Mouse (Mus musculus): ENCODE data around the gene Hhex.

The Hhex gene

DNA sequence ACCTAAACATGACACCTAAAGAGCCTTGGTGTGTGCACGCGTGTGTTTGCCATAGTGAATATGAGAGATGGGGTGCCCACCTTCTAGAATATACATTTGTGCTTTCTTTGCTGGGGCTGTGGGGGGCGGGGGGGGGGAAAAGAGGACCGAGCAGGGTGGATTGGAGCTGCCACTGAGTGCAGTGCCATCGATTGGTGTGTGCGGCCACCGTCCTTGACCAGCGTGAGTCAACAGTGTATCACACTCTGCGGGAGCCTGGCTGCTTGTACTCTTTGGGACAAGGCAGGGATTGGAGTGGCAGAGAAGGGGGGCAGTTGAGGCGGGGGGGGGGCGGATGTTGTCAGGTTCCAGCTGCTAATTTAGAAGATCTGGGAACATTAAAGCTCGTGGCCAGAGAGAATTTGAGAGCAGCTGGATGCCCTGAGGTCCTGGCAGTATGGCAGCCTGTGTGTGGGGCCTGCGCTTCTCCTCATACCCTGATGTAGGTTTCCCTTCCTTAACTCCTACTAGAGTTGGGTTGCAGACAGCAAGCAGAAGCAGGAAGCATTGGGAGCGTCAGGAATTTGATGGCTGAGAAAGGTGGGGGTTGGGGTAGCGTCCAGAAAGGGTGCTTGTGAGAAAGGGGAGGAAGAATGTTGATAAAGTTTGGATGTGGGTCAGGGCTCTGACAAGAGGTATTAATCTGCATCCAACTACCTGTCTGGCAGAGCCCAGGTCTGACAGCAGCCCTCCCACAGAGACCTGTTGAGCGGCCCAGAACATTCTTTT lies 6.3 kb downstream of the Hhex start:
- H3K27me3 ChIP-seq (ENCODE audit: insufficient read depth, low read length) = peaks cover 15% of the 10 kb centered on the region
- no peak for TF ChIP-seq POU5F1 (IDR thresholded peaks at IDR 0.05; ENCODE audit: borderline replicate concordance, low read length)
- no peak for TF ChIP-seq NANOG (IDR thresholded peaks at IDR 0.05; ENCODE audit: borderline replicate concordance, low read length)
- TF ChIP-seq CTCF (conservative IDR thresholded peaks at IDR 0.05; ENCODE audit: low read length) = no peak
- no peak overlapping the region for H3K4me3 ChIP-seq (replicated peaks; ENCODE audit: low read length)
- H3K36me3 ChIP-seq (ENCODE audit: insufficient read depth, low read length) = peaks cover 21% of the 10 kb centered on the region
- H3K9me3 ChIP-seq (ENCODE audit: low read length) = no peaks in the 10 kb centered on the region
- peaks cover 23% of the 10 kb centered on the region for H3K4me1 ChIP-seq (replicated peaks; ENCODE audit: low read depth, low read length)

DNA sequence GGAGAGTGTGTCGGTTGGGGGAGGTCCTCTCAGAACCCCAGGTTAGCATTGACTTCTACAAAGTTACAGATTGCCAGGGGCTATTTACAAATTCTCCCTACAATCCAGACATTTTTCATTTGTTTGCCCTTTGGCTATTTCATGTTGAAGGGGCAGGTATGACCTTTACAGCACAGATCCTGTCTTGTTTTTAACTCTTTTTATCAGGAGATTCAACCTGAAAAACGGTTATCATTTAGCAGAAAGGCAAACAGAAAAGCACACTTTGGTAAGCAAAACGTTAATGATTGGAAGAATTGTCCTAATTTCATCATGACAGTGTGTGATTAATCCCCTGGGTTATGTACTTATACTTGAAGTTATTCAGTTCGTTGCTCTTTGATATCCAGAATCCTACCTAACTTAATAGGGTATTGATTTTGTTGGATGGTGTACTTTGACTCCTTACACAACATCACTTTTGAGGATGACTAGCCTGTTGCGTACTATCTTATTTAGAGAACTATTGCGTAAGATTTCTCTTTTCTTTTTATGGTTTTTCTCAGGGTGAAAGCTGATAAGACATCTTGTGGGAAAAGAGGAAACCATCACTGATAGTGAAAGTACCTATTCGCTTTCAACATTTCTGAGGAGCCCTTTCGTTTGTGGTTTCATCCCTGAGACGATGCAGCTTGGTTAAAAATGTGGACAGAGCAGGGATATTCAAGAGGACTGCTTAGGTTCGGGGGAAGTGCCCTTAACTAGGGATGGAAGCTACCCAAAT lies 8.1 kb downstream of the Hhex start:
- TF ChIP-seq NANOG (IDR thresholded peaks at IDR 0.05; ENCODE audit: borderline replicate concordance, low read length) (no peak), CTCF (conservative IDR thresholded peaks at IDR 0.05; ENCODE audit: low read length) (no peak), POU5F1 (IDR thresholded peaks at IDR 0.05; ENCODE audit: borderline replicate concordance, low read length) (no peak)
- Histone ChIP-seq H3K36me3 (ENCODE audit: insufficient read depth, low read length) (peaks cover 18% of the 10 kb centered on the region), H3K9me3 (ENCODE audit: low read length) (peaks cover 8% of the 10 kb centered on the region)

DNA sequence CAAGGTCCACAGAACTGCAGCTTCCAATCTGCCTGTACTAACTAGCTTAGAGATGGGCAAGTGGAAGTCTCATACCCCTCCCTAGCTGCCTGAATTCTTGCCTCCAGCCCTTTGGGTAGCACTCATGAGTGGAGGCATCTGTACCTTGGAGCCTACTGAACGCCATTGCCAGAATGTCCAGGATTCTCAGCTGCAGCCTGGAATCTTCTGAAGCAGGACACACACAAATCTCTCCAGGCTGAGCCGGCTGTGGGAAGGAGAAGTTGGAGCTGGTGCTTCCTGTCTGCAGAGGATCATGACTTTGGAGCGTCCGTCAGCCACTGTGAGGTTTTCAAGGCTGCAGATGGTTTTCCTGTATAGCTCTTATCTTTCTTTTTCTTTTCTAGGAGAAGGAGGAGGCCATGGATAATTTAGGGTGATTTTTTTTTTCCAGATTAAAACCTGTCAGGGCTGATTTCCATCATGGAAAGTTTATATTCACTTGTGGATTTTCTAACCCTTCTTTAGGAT lies 9.1 kb downstream of the Hhex start:
- Histone ChIP-seq H3K36me3 (ENCODE audit: insufficient read depth, low read length) (peaks cover 11% of the 10 kb centered on the region), H3K4me3 (replicated peaks; ENCODE audit: low read length) (no peak overlapping the region), H3K27me3 (ENCODE audit: insufficient read depth, low read length) (no peaks in the 10 kb centered on the region), H3K4me1 (replicated peaks; ENCODE audit: low read depth, low read length) (no peaks in the 10 kb centered on the region), H3K9me3 (ENCODE audit: low read length) (peaks cover 18% of the 10 kb centered on the region)
- TF ChIP-seq POU5F1 (IDR thresholded peaks at IDR 0.05; ENCODE audit: borderline replicate concordance, low read length) = no peak
- no peak for TF ChIP-seq NANOG (IDR thresholded peaks at IDR 0.05; ENCODE audit: borderline replicate concordance, low read length)
- no peak for TF ChIP-seq CTCF (conservative IDR thresholded peaks at IDR 0.05; ENCODE audit: low read length)

More for the DNA sequence above, 8.1 kb downstream of the Hhex start:
- Histone ChIP-seq H3K4me3 (replicated peaks; ENCODE audit: low read length) (no peak overlapping the region), H3K27me3 (ENCODE audit: insufficient read depth, low read length) (no peaks in the 10 kb centered on the region), H3K4me1 (replicated peaks; ENCODE audit: low read depth, low read length) (peaks cover 5% of the 10 kb centered on the region; the same call in 1 of the 2 replicates)

DNA sequence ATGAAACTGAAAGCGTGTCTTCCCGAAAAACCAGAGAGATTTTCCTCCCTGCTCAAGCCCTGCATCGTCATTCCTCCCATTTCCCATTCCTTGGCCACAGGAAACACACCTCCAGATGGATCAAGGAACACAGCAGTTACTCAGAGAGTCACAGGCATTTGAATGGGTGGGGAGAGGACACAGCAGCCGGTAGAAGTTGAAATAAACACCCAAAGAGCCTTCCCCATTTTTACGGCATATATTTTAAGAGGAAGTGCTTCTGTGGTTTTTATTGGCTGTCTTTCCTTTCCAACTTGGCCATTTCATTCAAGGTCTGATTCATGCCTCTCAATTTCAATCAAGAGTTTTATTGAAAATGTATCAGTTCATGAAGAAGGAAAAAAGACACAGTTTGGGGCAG lies 13.6 kb downstream of the Hhex start:
- TF ChIP-seq NANOG (IDR thresholded peaks at IDR 0.05; ENCODE audit: borderline replicate concordance, low read length) (no peak), CTCF (conservative IDR thresholded peaks at IDR 0.05; ENCODE audit: low read length) (no peak), POU5F1 (IDR thresholded peaks at IDR 0.05; ENCODE audit: borderline replicate concordance, low read length) (no peak)
- no peaks in the 10 kb centered on the region for H3K27me3 ChIP-seq (ENCODE audit: insufficient read depth, low read length)
- no peaks in the 10 kb centered on the region for H3K4me1 ChIP-seq (replicated peaks; ENCODE audit: low read depth, low read length)
- H3K4me3 ChIP-seq (replicated peaks; ENCODE audit: low read length) = no peak overlapping the region
- no peaks in the 10 kb centered on the region for H3K36me3 ChIP-seq (ENCODE audit: insufficient read depth, low read length)
- peaks cover 38% of the 10 kb centered on the region for H3K9me3 ChIP-seq (ENCODE audit: low read length)

DNA sequence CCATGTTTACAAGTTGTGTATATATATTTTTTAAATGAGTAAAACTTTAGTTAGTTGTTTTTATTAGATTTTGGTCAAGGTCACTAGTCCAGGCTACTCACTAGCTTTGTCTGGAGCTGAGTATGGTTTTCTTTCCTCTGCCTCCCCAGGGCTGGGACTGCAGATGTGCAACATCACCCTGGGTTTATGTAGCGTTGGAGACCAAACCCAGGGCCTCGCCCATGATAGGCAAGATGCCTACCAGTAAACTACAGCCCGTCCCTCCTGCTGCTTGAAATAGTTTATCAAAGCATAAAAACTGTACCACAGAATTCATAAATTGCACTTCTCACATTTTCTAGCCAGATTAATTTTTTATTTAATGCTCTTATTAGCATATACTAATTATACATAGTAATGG lies 14.6 kb downstream of the Hhex start:
- Histone ChIP-seq H3K4me1 (replicated peaks; ENCODE audit: low read depth, low read length) (no peaks in the 10 kb centered on the region), H3K4me3 (replicated peaks; ENCODE audit: low read length) (no peak overlapping the region), H3K36me3 (ENCODE audit: insufficient read depth, low read length) (no peaks in the 10 kb centered on the region), H3K9me3 (ENCODE audit: low read length) (peaks cover 38% of the 10 kb centered on the region), H3K27me3 (ENCODE audit: insufficient read depth, low read length) (no peaks in the 10 kb centered on the region)
- TF ChIP-seq POU5F1 (IDR thresholded peaks at IDR 0.05; ENCODE audit: borderline replicate concordance, low read length) (no peak), CTCF (conservative IDR thresholded peaks at IDR 0.05; ENCODE audit: low read length) (no peak), NANOG (IDR thresholded peaks at IDR 0.05; ENCODE audit: borderline replicate concordance, low read length) (no peak)

DNA sequence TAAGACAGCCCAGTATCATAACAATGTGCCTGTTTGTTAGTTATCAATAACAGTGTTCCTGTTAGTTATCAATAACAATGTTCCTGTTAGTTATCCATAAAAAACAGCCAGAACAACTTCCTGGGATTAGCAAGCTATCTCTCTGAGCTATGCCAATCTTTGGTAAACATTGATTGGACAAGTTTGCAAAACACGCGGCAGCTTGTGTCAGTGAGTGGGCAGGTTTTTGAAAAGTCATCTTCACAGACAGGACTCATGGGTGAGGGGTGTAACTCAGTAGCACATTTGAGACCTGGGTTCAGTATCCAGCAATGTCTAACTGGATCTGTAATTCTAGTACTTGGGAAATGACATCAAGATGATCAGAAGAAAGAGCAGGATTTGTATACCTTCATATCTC lies 20.9 kb downstream of the Hhex start:
- Histone ChIP-seq H3K9me3 (ENCODE audit: low read length) (peaks cover 11% of the 10 kb centered on the region), H3K4me3 (replicated peaks; ENCODE audit: low read length) (no peak overlapping the region), H3K36me3 (ENCODE audit: insufficient read depth, low read length) (no peaks in the 10 kb centered on the region), H3K27me3 (ENCODE audit: insufficient read depth, low read length) (no peaks in the 10 kb centered on the region), H3K4me1 (replicated peaks; ENCODE audit: low read depth, low read length) (no peaks in the 10 kb centered on the region)
- TF ChIP-seq CTCF (conservative IDR thresholded peaks at IDR 0.05; ENCODE audit: low read length) = no peak
- no peak for TF ChIP-seq POU5F1 (IDR thresholded peaks at IDR 0.05; ENCODE audit: borderline replicate concordance, low read length)
- no peak for TF ChIP-seq NANOG (IDR thresholded peaks at IDR 0.05; ENCODE audit: borderline replicate concordance, low read length)

DNA sequence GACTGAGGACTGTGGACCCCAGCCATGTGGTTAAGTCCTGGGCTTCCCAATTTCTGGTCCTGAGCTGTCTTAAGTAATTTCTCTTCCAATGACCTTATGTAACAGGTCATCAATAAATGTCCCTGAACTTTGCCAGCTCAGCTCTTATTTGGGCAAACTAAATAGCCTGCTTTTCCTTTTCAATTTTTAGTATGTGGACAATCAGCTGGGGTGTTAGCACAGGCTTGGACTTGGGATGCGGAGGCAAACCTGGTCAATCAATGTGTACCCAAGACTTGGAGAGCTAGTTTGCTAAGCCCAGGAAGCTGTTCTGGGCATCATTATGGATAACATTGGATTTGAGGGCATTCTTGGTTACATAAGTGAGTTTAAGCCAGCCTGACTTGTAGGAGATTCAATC lies 21.4 kb downstream of the Hhex start:
- no peaks in the 10 kb centered on the region for H3K27me3 ChIP-seq (ENCODE audit: insufficient read depth, low read length)
- H3K4me3 ChIP-seq (replicated peaks; ENCODE audit: low read length) = no peak overlapping the region
- H3K4me1 ChIP-seq (replicated peaks; ENCODE audit: low read depth, low read length) = no peaks in the 10 kb centered on the region
- TF ChIP-seq POU5F1 (IDR thresholded peaks at IDR 0.05; ENCODE audit: borderline replicate concordance, low read length) (no peak), CTCF (conservative IDR thresholded peaks at IDR 0.05; ENCODE audit: low read length) (no peak), NANOG (IDR thresholded peaks at IDR 0.05; ENCODE audit: borderline replicate concordance, low read length) (no peak)
- H3K36me3 ChIP-seq (ENCODE audit: insufficient read depth, low read length) = no peaks in the 10 kb centered on the region
- peaks cover 13% of the 10 kb centered on the region for H3K9me3 ChIP-seq (ENCODE audit: low read length)

DNA sequence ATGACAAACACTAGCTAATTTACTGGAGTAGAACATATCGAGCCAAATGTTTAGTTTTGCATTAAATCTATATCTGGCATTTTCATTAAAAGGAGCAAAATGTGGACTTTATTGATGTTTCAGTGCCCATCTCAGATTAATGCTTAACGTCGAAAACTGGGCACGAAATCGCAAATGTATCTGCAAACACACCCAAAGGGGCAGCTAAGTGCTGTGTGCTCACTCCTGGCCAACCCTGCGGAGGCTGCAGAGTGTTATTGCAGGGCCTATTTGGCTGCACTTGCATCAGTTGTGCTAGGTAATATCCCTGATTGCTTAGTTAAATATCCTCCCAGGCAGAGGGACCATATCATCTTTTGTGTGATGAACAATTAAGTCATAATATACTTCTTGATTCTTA lies 23.4 kb downstream of the Hhex start:
- Histone ChIP-seq H3K9me3 (ENCODE audit: low read length) (peaks cover 17% of the 10 kb centered on the region), H3K36me3 (ENCODE audit: insufficient read depth, low read length) (no peaks in the 10 kb centered on the region), H3K4me1 (replicated peaks; ENCODE audit: low read depth, low read length) (no peaks in the 10 kb centered on the region), H3K4me3 (replicated peaks; ENCODE audit: low read length) (no peak overlapping the region), H3K27me3 (ENCODE audit: insufficient read depth, low read length) (no peaks in the 10 kb centered on the region)
- TF ChIP-seq CTCF (conservative IDR thresholded peaks at IDR 0.05; ENCODE audit: low read length) (no peak), NANOG (IDR thresholded peaks at IDR 0.05; ENCODE audit: borderline replicate concordance, low read length) (no peak), POU5F1 (IDR thresholded peaks at IDR 0.05; ENCODE audit: borderline replicate concordance, low read length) (no peak)
